In the genomic region with DNA sequence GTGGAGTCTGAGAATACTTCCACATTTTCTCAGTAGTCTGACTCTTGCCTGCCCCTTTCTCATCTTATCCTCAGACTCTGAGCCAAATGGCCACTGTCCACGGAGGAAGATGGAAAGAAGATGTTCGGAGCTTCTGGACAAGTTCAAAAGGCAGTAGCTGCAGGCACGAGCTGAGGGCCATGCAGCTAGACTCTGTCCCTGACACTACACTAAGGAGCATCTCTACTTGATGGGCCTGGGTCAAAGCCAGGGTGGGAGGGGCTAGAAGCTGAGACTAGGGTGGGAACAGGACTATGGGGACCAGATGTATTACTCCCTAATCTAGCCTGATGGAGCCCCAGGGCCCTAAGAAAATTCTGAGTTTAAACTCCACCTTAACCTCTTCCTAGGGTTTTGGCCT, we compare ENCODE assay signal across 18 mouse cellular contexts.
DNase-seq lines count a peak whose midpoint lies in the region; ATAC-seq lines count a peak whose summit lies in the region.
"Had no signal": no experiment of that assay in that cellular context is flagged by ENCODE, and none has a peak within 500 bp of the region (broad histone marks: within the 10 kb centered on the region; RNA-seq: fewer than 3 reads in every experiment).

No protein-coding gene starts in this region.

- no peak for ATAC-seq in kidney, embryonic 14.5 days (ENCODE audit: low FRiP score, low TSS enrichment)
- ATAC-seq in lung, embryonic 15.5 days (ENCODE audit: borderline replicate concordance, extremely low read depth, low FRiP score, low TSS enrichment): peak; percentile 82; the same call in 1 of the 2 replicates
- no peak for ATAC-seq in megakaryocyte, adult 5-6 weeks (ENCODE audit: poor library complexity, severe bottlenecking)
- ATAC-seq: forebrain, embryonic 13.5 days; forebrain, postnatal 0 days had no signal

- no peaks in the 10 kb centered on the region for H3K36me3 ChIP-seq in kidney, embryonic 14.5 days (ENCODE audit: control insufficient read depth, insufficient read depth, low read length)
- H3K36me3 ChIP-seq in lung, embryonic 15.5 days: no peaks in the 10 kb centered on the region
- H3K36me3 ChIP-seq: embryonic facial prominence, embryonic 10.5 days; heart, embryonic 12.5 days had no signal

- H3K4me2 ChIP-seq in kidney, embryonic 14.5 days (replicated peaks; ENCODE audit: low read depth, low read length): no peak overlapping the region
- no peak overlapping the region for H3K4me2 ChIP-seq in lung, embryonic 15.5 days
- H3K4me2 ChIP-seq: forebrain, embryonic 13.5 days; heart, embryonic 12.5 days had no signal

- H3K9me3 ChIP-seq in kidney, embryonic 14.5 days (ENCODE audit: control insufficient read depth, low read length): no peaks in the 10 kb centered on the region
- H3K9me3 ChIP-seq in lung, embryonic 15.5 days: no peaks in the 10 kb centered on the region
- H3K9me3 ChIP-seq: embryonic facial prominence, embryonic 10.5 days; forebrain, embryonic 13.5 days; heart, embryonic 12.5 days had no signal

- H3K4me3 ChIP-seq in kidney, embryonic 14.5 days (ENCODE audit: low read length): no peak overlapping the region
- no peak overlapping the region for H3K4me3 ChIP-seq in lung, embryonic 15.5 days
- H3K4me3 ChIP-seq: embryonic facial prominence, embryonic 10.5 days; forebrain, embryonic 13.5 days; heart, embryonic 12.5 days had no signal

- no peak overlapping the region for H3K27ac ChIP-seq in kidney, embryonic 14.5 days (ENCODE audit: low read depth, low read length)
- no peak overlapping the region for H3K27ac ChIP-seq in lung, embryonic 15.5 days
- H3K27ac ChIP-seq: embryonic facial prominence, embryonic 10.5 days; forebrain, embryonic 13.5 days had no signal

- H3K4me1 ChIP-seq in kidney, embryonic 14.5 days (ENCODE audit: control insufficient read depth, insufficient read depth, low read length): no peaks in the 10 kb centered on the region
- peaks cover 3% of the 10 kb centered on the region; the same call in 1 of the 2 replicates for H3K4me1 ChIP-seq in lung, embryonic 15.5 days
- H3K4me1 ChIP-seq: embryonic facial prominence, embryonic 10.5 days; heart, embryonic 12.5 days had no signal

- no peaks in the 10 kb centered on the region for H3K27me3 ChIP-seq in kidney, embryonic 14.5 days (ENCODE audit: control insufficient read depth, insufficient read depth, low read length)
- H3K27me3 ChIP-seq in lung, embryonic 15.5 days: no peaks in the 10 kb centered on the region
- H3K27me3 ChIP-seq: forebrain, embryonic 13.5 days; heart, embryonic 12.5 days had no signal

- no peak overlapping the region for H3K9ac ChIP-seq in kidney, embryonic 14.5 days (ENCODE audit: low read depth, low read length)
- no peak overlapping the region for H3K9ac ChIP-seq in lung, embryonic 15.5 days
- H3K9ac ChIP-seq: forebrain, embryonic 13.5 days; forebrain, postnatal 0 days; heart, embryonic 12.5 days had no signal

- DNase-seq in kidney, postnatal 10 days: peak; percentile 65
- no peak for DNase-seq in lung, postnatal 36 days
- DNase-seq in testis, postnatal 10 days (ENCODE audit: low spot score): peak; percentile 57
- no peak for DNase-seq in testis, postnatal 14 days (ENCODE audit: low spot score)
- peak; percentile 12 to 48 for DNase-seq in lung, postnatal 4 days
- DNase-seq: adrenal gland, adult 2 months; adrenal gland, postnatal 25 days; cerebellum, adult 18-20 months; cerebellum, postnatal 10 days; forebrain, postnatal 0 days; gastrocnemius, postnatal 14 days; heart, postnatal 36 days had no signal

- WGBS in kidney, embryonic 14.5 days: 68% methylated on average over 3 of the region's 3 CpGs
- WGBS in lung, embryonic 15.5 days: 42% methylated on average over 3 of the region's 3 CpGs

Comparison
In these comparisons a context has a peak if more than half of its experiments do, and no peak if none do; other contexts are left out.
1. DNase-seq: peak in kidney, postnatal 10 days (single experiment), testis, postnatal 10 days (single experiment) and lung, postnatal 4 days (2 of 2); none in lung, postnatal 36 days (single experiment) and testis, postnatal 14 days (single experiment).